Mouse (Mus musculus) brain, embryonic 14.5 days (tissue): ENCODE measurements at regions not wholly inside any gene's neighbourhood (a gene's known extent, or its start where the extent isn't known, plus 50 kb on each side); places are given as distances from the start of the nearest gene placed in this dataset.

Experiments
- CTCF ChIP-seq: fragments of 200-500 bp; IDR thresholded peaks from 2 replicates; pipeline ENCODE4 v1.5.1; 2012; ENCODE audit warnings: inconsistent platforms, mild to moderate bottlenecking, moderate library complexity, borderline replicate concordance; ENCODE audit not compliant: insufficient read depth, insufficient read length; ENCODE audit errors: extremely low read depth
- POLR2A ChIP-seq: fragments of 200-500 bp; IDR thresholded peaks from 2 replicates; pipeline ENCODE4 v1.6.1; 2012; ENCODE audit warnings: mild to moderate bottlenecking, inconsistent platforms, borderline replicate concordance; ENCODE audit not compliant: poor library complexity, insufficient read depth, insufficient read length, severe bottlenecking; ENCODE audit errors: extremely low read depth

DNA sequence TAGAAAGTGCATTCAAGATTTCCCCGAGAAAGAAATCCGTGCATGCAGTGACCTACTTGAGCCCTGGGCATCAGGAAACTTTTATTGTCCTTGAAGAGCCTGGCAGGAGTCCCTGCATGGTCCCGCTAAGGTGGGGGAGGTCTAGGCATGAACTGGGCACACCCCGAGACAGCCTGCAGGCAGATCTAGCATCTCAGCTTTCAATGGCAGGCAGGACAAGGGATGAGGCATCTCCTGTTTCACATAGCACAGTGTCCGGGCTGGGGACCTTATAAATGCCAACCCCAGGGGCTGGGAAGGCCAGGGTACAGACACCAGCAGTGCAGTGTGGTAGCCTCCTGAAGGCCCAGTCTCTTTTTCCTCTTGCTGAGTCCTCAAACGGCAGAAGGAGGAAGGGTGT, 75.4 kb upstream of the Spaca7 start:
- TF ChIP-seq CTCF (no peak), POLR2A (no peak)
